Mouse (Mus musculus): ENCODE results near the gene Pik3c2a.

DNA sequence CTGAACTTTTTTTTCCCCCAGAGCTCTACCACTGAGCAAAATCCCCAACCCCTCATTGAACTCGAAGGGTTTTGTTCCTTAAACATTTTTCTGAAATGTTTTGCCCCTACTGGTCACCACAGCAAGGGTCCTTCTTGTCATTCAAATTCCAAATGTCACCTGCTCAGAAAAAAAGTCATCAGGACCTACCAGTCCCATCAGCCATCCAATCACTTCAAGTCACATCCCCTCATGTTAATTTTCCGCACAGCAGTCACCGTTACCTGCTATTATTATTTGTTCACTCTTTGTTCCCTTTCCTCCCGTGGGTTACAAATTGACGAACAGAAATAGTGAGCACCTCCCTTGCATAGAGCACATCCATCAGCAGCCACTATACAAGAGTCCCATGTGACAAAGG lies 136.6 kb downstream of the Pik3c2a start:
- TF ChIP-seq POLR2A (IDR thresholded peaks at IDR 0.05; ENCODE audit: borderline replicate concordance, low read depth, low read length) (no peak), CTCF (IDR thresholded peaks at IDR 0.05; ENCODE audit: low read depth, low read length) (no peak)

Data from bone marrow macrophage, adult 2 months (primary cell).